In the genomic region with DNA sequence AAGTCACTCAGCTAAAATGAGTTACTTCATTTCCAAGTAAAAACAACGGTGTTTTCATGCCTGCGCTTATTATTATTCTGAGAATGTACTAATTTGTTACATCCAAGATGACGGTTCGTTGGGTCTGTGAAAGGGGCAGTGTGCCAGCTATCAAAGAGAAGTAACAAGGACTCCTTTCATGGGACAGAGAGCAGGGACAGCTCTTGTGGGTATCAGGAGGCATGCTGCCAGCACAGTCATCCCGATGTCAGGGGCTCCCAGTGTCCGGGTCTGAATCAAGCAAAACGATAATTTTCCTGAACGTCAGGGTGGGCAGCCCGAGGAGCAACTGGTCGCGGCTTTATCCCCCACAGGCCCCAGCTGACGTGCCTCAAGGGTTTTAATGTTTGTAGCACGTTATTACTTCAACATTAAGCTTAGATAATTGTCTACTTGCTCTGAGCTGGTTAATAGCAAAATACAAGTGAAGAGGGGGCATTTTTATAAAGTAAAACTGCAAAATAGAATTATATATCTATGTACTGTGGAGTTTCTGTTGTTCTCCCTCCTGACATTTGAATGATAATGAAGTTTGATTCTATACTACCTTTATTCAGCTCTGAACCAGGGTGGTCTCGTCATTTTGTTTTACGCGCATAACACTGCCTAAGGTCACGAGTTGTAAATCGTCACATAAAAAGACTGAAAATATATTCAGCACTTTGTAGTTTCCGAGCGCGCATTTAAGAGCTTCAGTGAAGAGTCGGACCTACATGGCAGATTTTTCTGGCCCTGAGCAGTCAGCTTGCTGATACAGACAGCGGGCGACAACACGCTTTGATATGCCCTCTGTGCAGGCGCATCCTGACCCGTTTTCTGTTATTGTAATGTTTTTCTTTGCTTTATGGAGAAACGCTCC, we compare ENCODE assay signal across 9 mouse cellular contexts.
DNase-seq lines count a peak whose midpoint lies in the region; ATAC-seq and TF ChIP-seq lines count a peak whose summit lies in the region.
"Had no signal": no experiment of that assay in that cellular context is flagged by ENCODE, and none has a peak within 500 bp of the region (broad histone marks: within the 10 kb centered on the region; RNA-seq: fewer than 3 reads in every experiment).

No protein-coding gene starts in this region.

- H3K36me3 ChIP-seq in embryonic facial prominence, embryonic 13.5 days: no peaks in the 10 kb centered on the region
- H3K36me3 ChIP-seq in midbrain, embryonic 12.5 days: no peaks in the 10 kb centered on the region
- H3K36me3 ChIP-seq: G1E had no signal

- DNase-seq in heart, postnatal 4 days: peak; percentile 5
- no peak for DNase-seq in heart, postnatal 36 days
- DNase-seq in layer of hippocampus, adult 2 months (ENCODE audit: low spot score in 2 of 2): peak; percentile 61 to 77
- DNase-seq in c-Kit-positive CD71-positive TER-119-positive erythroid progenitor cells, embryonic 14.5 days (ENCODE audit: low spot score): no peak
- DNase-seq in thymus, postnatal 14 days: no peak

- H3K27me3 ChIP-seq in embryonic facial prominence, embryonic 13.5 days: peaks cover 23% of the 10 kb centered on the region
- peaks cover 3% of the 10 kb centered on the region; the same call in 1 of the 2 replicates for H3K27me3 ChIP-seq in midbrain, embryonic 12.5 days

- no peaks in the 10 kb centered on the region; the same call in 1 of the 2 replicates for H3K9me3 ChIP-seq in embryonic facial prominence, embryonic 13.5 days
- H3K9me3 ChIP-seq in midbrain, embryonic 12.5 days: no peaks in the 10 kb centered on the region

- H3K9ac ChIP-seq in embryonic facial prominence, embryonic 13.5 days: no peak overlapping the region
- H3K9ac ChIP-seq in midbrain, embryonic 12.5 days (replicated peaks): no peak overlapping the region

- ATAC-seq in embryonic facial prominence, embryonic 13.5 days (ENCODE audit: insufficient number of reproducible peaks, insufficient read depth, low FRiP score, low TSS enrichment, low read depth): no peak
- peak; percentile 77 for ATAC-seq in midbrain, embryonic 12.5 days (ENCODE audit: low FRiP score, low read depth)
- ATAC-seq in monocyte, adult 5-6 weeks (replicated peaks; ENCODE audit: insufficient number of reproducible peaks, low FRiP score, low TSS enrichment, poor library complexity, severe bottlenecking): no peak

- H3K27ac ChIP-seq in embryonic facial prominence, embryonic 13.5 days: no peak overlapping the region
- peak overlapping the region; percentile 93 for H3K27ac ChIP-seq in layer of hippocampus, adult 2 months
- peak overlapping the region; percentile 40 for H3K27ac ChIP-seq in midbrain, embryonic 12.5 days (replicated peaks)

- peak overlapping the region; percentile 33 for H3K4me2 ChIP-seq in embryonic facial prominence, embryonic 13.5 days
- H3K4me2 ChIP-seq in midbrain, embryonic 12.5 days (replicated peaks): peak overlapping the region; percentile 43

- no peak for TF ChIP-seq CTCF in layer of hippocampus, adult 2 months (conservative IDR thresholded peaks at IDR 0.05)

- H3K4me3 ChIP-seq in embryonic facial prominence, embryonic 13.5 days: no peak overlapping the region
- peak overlapping the region; percentile 11; the same call in 1 of the 2 replicates for H3K4me3 ChIP-seq in layer of hippocampus, adult 2 months
- H3K4me3 ChIP-seq in midbrain, embryonic 12.5 days: no peak overlapping the region

- 25% methylated on average over 28 of the region's 28 CpGs for WGBS in embryonic facial prominence, embryonic 13.5 days
- WGBS in midbrain, embryonic 12.5 days: 22% methylated on average over 28 of the region's 28 CpGs

- intact Hi-C loops in heart, postnatal 36 days (cut with DNase I): no loop called here

- H3K4me1 ChIP-seq in embryonic facial prominence, embryonic 13.5 days: peaks cover 10% of the 10 kb centered on the region; the same call in 1 of the 2 replicates
- peaks cover 47% of the 10 kb centered on the region for H3K4me1 ChIP-seq in midbrain, embryonic 12.5 days

Comparison
In these comparisons a context has a peak if more than half of its experiments do, and no peak if none do; other contexts are left out.
1. DNase-seq: peak in heart, postnatal 4 days (single experiment) and layer of hippocampus, adult 2 months (2 of 2); none in heart, postnatal 36 days (0 of 2), c-Kit-positive CD71-positive TER-119-positive erythroid progenitor cells, embryonic 14.5 days (single experiment) and thymus, postnatal 14 days (single experiment).